Mouse (Mus musculus) midbrain, embryonic 11.5 days (tissue): ENCODE data around the gene Ostn. TPM values are rescaled to one million over a fixed set of nuclear protein-coding genes. Genes with fewer than 3 reads are reported as not detected.

ENCODE experiments used
- ATAC-seq: fragments of 200-750 bp; cut with Nextera tagmentation; 2 replicates; pipeline ENCODE4 v1.8.0; 2017; ENCODE audit warnings: moderate TSS enrichment, moderate library complexity; ENCODE audit not compliant: low FRiP score
- DNase-seq: peaks from one replicate; pipeline ENCODE4 v3.0.0; 2015; ENCODE audit warnings: low spot score; ENCODE audit errors: missing footprints
- H3K27ac ChIP-seq: fragments of 300-500 bp; sonication (generic); 2 replicates; pipeline ENCODE4 v1.5.1; 2014; ENCODE audit warnings: low read depth, low read length
- H3K27me3 ChIP-seq: fragments of 300-500 bp; sonication (generic); 2 replicates; pipeline ENCODE4 v1.6.1; 2014; ENCODE audit warnings: mild to moderate bottlenecking, low read length, moderate library complexity, mixed read lengths; ENCODE audit not compliant: control insufficient read depth, insufficient read depth
- H3K36me3 ChIP-seq: fragments of 300-500 bp; sonication (generic); 2 replicates; pipeline ENCODE4 v1.6.1; 2014; ENCODE audit warnings: mild to moderate bottlenecking, low read length, moderate library complexity, mixed read lengths; ENCODE audit not compliant: control insufficient read depth, insufficient read depth
- H3K4me1 ChIP-seq: fragments of 300-500 bp; sonication (generic); 2 replicates; pipeline ENCODE4 v1.6.1; 2014; ENCODE audit warnings: low read length; ENCODE audit not compliant: control insufficient read depth, insufficient read depth
- H3K4me2 ChIP-seq: fragments of 300-500 bp; sonication (generic); 2 replicates; pipeline ENCODE4 v1.6.1; 2014; ENCODE audit warnings: mild to moderate bottlenecking, moderate library complexity
- H3K4me3 ChIP-seq: fragments of 300-500 bp; sonication (generic); 2 replicates; pipeline ENCODE4 v1.5.1; 2014; ENCODE audit warnings: low read depth, low read length
- H3K9ac ChIP-seq: fragments of 300-500 bp; sonication (generic); 2 replicates; pipeline ENCODE4 v1.6.1; 2014; ENCODE audit warnings: low read length
- H3K9me3 ChIP-seq: fragments of 300-500 bp; sonication (generic); 2 replicates; pipeline ENCODE4 v1.6.1; 2016; ENCODE audit warnings: low read length; ENCODE audit not compliant: control insufficient read depth
- WGBS: fragments of 180-500 bp; shearing (Covaris S2); extraction: QIAGEN DNeasy Blood & Tissue Kit; methylation state at CpG from one replicate; pipeline ENCODE4 v1.1.7; 2014; 5-methylcytosine and 5-hydroxymethylcytosine counted together
- polyA plus RNA-seq: library from polyadenylated mRNA; unstranded; fragments of >200 nt; fragmentation: Nextera tagmentation; extraction: Ambion mirVana; gene quantifications from 2 replicates; pipeline ENCODE4 v1.2.1, GENCODE M21; 2014

Gene Ostn
- polyA plus RNA-seq, 1 experiment from 2014 or later: not detected

DNA sequence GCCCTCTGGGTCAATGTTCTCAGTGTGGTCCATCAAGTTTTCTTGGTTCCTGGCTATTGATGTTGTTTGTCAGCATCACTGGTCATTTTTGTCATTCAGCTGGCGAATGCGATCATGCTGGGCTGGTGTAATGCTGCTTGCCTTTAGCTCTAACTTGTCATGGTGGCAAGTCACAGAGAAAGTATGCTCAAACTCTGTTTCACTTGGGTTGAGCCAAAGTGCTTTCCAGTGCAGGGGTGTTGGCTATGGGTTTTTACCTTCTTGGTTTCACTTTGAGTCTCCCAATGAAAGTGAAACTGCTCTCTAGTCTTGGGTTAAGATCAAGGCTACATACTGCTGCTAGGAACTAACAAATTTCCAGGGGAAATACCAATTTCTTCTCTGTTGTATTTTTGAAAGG, 41.9 kb downstream of the Ostn start:
- H3K9ac ChIP-seq: no peak overlapping the region
- H3K36me3 ChIP-seq: no peaks in the 10 kb centered on the region
- H3K4me1 ChIP-seq: no peaks in the 10 kb centered on the region
- H3K4me2 ChIP-seq: no peak overlapping the region
- ATAC-seq (no peak), DNase-seq (no peak)
- H3K27me3 ChIP-seq: no peaks in the 10 kb centered on the region
- no peaks in the 10 kb centered on the region for H3K9me3 ChIP-seq
- 93% methylated on average over 2 of the region's 2 CpGs for WGBS
- H3K27ac ChIP-seq: no peak overlapping the region
- no peak overlapping the region for H3K4me3 ChIP-seq

DNA sequence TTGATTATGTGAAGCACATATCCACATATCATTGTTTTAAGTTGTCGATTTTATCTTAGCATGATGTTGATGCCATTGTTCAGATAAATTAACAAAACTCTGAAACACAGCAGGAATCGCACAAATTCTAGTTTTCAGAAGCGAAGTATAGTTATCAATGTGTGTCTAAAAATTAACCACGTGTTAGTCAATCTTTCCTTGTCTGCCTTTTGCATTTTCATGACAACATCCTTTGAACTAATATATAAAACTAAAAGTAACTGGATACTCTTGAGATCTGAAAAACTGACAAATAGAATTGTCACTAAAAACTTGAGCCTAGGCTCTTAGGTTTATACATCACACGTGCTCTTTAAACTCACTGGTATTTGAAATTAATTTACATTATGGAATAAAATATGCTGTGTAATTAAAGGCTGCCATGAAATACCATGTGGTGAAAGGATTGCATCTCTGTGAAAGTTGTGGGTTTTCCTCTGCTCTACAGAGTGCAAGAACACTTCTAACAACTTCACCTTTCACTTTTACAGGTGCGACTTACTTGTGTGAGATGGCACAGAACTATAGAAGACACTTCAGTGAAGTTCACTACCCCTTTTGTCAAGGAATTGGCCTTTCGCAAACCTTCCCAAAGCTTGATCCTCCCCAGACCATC, 42.7 kb downstream of the Ostn start:
- WGBS: 87% methylated on average over 7 of the region's 7 CpGs
- H3K4me3 ChIP-seq: no peak overlapping the region
- no peaks in the 10 kb centered on the region for H3K4me1 ChIP-seq
- no peaks in the 10 kb centered on the region for H3K27me3 ChIP-seq
- no peaks in the 10 kb centered on the region for H3K36me3 ChIP-seq
- H3K9me3 ChIP-seq: no peaks in the 10 kb centered on the region
- no peak overlapping the region for H3K27ac ChIP-seq
- no peak overlapping the region for H3K9ac ChIP-seq
- H3K4me2 ChIP-seq: no peak overlapping the region
- DNase-seq: no peak
- ATAC-seq: no peak

DNA sequence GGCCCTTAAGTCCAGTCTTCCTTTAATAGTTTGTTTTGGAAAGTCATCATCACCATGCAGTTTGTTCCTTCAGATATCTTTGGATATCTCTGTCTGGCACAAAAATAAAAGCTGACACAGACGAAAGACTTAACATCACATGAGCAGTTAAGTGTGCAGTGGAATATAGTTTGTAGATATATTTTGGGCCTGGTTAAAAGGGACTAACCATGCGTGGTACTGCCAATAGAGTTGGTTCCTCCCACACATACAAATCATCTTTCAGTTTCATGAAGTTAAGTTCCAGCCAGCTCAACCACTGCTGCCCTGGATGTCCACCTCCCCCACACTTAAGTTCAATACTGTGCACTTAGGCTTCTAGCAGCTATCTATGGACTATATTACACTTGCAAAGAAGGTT, 47.2 kb downstream of the Ostn start:
- ATAC-seq (no peak), DNase-seq (no peak)
- Histone ChIP-seq H3K36me3 (no peaks in the 10 kb centered on the region), H3K4me1 (no peaks in the 10 kb centered on the region), H3K27ac (no peak overlapping the region), H3K4me2 (no peak overlapping the region), H3K27me3 (no peaks in the 10 kb centered on the region), H3K9ac (no peak overlapping the region), H3K4me3 (no peak overlapping the region), H3K9me3 (no peaks in the 10 kb centered on the region)
- WGBS: 91% methylated on average over 2 of the region's 2 CpGs

DNA sequence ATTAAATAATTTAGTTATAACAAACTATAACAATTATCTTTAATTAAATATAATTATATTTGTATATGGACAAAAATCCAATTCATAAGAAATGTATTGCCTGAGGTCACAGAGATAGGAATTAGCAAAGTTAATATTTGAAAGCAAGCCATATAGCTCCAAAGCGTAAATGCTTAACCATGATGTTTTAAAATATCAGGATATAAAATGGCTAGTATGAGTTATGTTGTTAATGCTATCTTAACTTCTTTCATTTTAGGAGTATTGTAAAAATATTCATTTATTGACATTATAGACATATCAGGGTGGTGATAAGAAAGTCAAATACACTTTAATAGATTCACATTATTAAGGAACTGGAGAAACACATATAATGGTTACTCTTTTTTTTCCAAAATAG, 52.8 kb downstream of the Ostn start:
- H3K9ac ChIP-seq: no peak overlapping the region
- H3K4me1 ChIP-seq: no peaks in the 10 kb centered on the region
- no peaks in the 10 kb centered on the region for H3K27me3 ChIP-seq
- DNase-seq: no peak
- H3K27ac ChIP-seq: no peak overlapping the region
- no peaks in the 10 kb centered on the region for H3K9me3 ChIP-seq
- H3K4me2 ChIP-seq: no peak overlapping the region
- 93% methylated on average over 1 of the region's 1 CpGs for WGBS
- no peaks in the 10 kb centered on the region for H3K36me3 ChIP-seq
- H3K4me3 ChIP-seq: no peak overlapping the region
- ATAC-seq: no peak

DNA sequence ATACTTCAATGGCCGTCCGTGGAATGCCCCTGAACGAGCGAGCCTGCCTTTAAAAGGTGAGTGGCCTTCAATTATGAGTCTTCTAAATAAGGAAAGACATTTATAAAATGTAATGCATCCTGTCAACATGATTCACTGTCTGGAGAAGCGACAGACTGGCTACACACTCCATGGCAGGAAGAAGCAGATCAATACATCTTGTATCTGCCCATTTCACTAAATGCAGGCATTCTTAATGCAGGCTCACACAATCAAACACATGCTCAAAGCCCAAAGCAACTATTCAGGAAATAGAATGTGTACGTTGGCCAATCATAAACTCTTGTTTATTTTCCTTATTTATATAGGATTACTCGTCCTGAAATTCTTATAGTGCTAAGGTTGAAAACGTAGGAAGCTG, 62.9 kb downstream of the Ostn start, which contains the start of gene Uts2b:
Gene Uts2b (minus strand): TSS at position 49 of the 400 bp plus-strand sequence.
- Histone ChIP-seq H3K4me2 (no peak within 1 kb of the TSS), H3K27ac (no peak within 1 kb of the TSS), H3K27me3 (no peaks in the 10 kb centered on the region), H3K4me3 (no peak within 1 kb of the TSS), H3K9ac (no peak within 1 kb of the TSS), H3K9me3 (no peaks in the 10 kb centered on the region), H3K36me3 (no peaks in the 10 kb centered on the region), H3K4me1 (no peaks in the 10 kb centered on the region)
- WGBS: 87% methylated on average over 8 of the region's 8 CpGs
- DNase-seq (no peak), ATAC-seq (no peak)

DNA sequence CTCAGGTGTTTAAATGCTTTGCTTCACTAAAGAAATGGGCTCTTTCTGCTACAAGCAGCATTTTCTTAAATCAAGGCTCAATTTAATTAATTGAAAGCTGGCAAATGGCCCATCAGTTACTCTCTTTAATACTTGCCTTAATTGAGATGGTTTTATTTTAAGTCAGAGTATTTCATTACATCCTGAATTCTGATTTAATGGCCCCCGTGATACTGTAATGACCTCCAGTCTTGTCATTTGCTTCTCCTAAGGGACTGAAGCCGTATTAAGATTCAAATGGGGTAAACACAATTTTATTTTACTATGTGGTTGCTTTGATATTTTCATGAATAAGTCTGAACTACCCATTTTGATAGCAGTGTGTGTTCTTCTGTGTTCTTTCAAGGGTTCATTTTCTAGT, 63.4 kb downstream of the Ostn start:
- ATAC-seq (no peak), DNase-seq (no peak)
- WGBS: 89% methylated on average over 2 of the region's 2 CpGs
- no peaks in the 10 kb centered on the region for H3K4me1 ChIP-seq
- H3K4me3 ChIP-seq: no peak overlapping the region
- H3K27ac ChIP-seq: no peak overlapping the region
- H3K36me3 ChIP-seq: no peaks in the 10 kb centered on the region
- no peaks in the 10 kb centered on the region for H3K27me3 ChIP-seq
- H3K4me2 ChIP-seq: no peak overlapping the region
- H3K9me3 ChIP-seq: no peaks in the 10 kb centered on the region
- H3K9ac ChIP-seq: no peak overlapping the region

DNA sequence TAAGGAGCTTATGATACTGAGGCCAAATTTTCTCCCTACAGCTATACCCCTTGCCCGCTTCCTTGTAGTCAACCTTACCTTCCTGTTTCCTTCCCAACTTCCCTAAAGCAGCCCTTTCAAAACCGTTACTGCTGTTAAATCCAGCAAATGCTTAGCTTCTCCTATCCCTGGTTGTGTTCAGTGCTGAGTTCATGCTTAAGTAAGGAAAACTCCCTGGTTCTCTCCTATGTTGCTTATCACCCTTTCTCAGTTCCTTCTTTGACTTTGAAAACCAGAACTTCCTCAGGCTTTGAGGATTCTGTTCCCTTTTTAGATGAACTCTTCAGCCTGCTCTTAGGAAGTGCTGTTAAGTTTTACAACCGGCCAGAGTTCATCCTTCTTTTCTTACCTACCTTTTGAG, 66.8 kb downstream of the Ostn start:
- no peaks in the 10 kb centered on the region for H3K36me3 ChIP-seq
- H3K9me3 ChIP-seq: no peaks in the 10 kb centered on the region
- H3K4me2 ChIP-seq: no peak overlapping the region
- no peak overlapping the region for H3K27ac ChIP-seq
- H3K9ac ChIP-seq: no peak overlapping the region
- no peak for ATAC-seq
- H3K4me3 ChIP-seq: no peak overlapping the region
- no peaks in the 10 kb centered on the region for H3K27me3 ChIP-seq
- 81% methylated on average over 3 of the region's 3 CpGs for WGBS
- H3K4me1 ChIP-seq: no peaks in the 10 kb centered on the region
- no peak for DNase-seq

DNA sequence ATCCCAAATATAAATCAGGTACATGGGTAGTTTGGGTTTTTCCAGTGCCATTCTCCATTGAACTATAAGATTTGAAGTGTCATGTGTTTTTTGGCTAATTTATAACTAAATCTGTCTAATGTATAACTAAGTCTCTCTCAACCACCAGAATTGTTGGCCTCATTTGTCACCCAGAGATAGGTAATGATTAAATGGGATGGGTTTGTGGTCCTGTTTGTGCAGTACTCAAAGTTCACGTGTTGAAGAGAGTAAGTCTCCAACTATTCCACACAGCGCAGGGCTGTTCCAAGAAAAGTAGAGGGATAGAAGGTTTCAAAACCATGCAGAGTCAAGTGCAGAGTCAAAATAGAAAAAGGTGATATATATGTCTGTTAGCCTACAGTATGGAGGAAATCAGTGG, 68.0 kb downstream of the Ostn start:
- DNase-seq (no peak), ATAC-seq (no peak)
- no peaks in the 10 kb centered on the region for H3K27me3 ChIP-seq
- H3K4me3 ChIP-seq: no peak overlapping the region
- no peak overlapping the region for H3K9ac ChIP-seq
- no peaks in the 10 kb centered on the region for H3K4me1 ChIP-seq
- H3K4me2 ChIP-seq: no peak overlapping the region
- H3K36me3 ChIP-seq: no peaks in the 10 kb centered on the region
- no peaks in the 10 kb centered on the region for H3K9me3 ChIP-seq
- WGBS: 93% methylated on average over 2 of the region's 2 CpGs
- H3K27ac ChIP-seq: no peak overlapping the region

DNA sequence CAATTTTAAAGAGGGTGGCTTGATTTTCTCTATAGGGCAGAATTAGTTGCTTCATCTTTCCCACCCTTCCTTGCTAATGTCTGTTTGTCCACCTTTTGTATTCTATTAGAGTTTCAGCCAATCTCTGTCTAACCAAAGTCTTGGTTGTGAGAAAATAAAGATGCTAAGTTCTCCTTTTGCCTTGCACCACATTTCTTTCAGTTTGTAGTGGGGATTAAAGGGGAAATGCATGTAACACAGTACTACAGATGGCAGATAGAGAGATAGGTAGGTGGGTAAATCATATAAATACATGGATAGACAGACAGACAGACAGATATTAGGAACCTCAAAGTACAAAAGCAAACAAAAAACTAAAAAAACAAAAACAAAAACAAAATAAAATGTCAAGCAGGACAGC, 69.3 kb downstream of the Ostn start:
- Histone ChIP-seq H3K4me3 (no peak overlapping the region), H3K9me3 (no peaks in the 10 kb centered on the region), H3K27me3 (no peaks in the 10 kb centered on the region), H3K4me2 (no peak overlapping the region), H3K36me3 (no peaks in the 10 kb centered on the region), H3K9ac (no peak overlapping the region), H3K4me1 (no peaks in the 10 kb centered on the region), H3K27ac (no peak overlapping the region)
- no peak for ATAC-seq
- no peak for DNase-seq
